Mouse (Mus musculus): ENCODE results near the gene Spata31d1d. TPM values are rescaled to one million over a fixed set of nuclear protein-coding genes. Genes with fewer than 3 reads are reported as not detected.

The Spata31d1d gene
- polyA plus RNA-seq, 1 experiment from 2014 or later, result not detected

GRCm38 (mm10) chr13:59766786-59767515 lies 35.4 kb upstream of the Spata31d1d start:
- Histone ChIP-seq H3K4me2 (ENCODE audit: low read length) (no peak overlapping the region), H3K9ac (ENCODE audit: low read depth, low read length) (no peak overlapping the region)
- ATAC-seq, result no peak

GRCm38 (mm10) chr13:59762791-59763190 lies 31.2 kb upstream of the Spata31d1d start:
- 93% methylated on average over 7 of the region's 7 CpGs for WGBS
- Histone ChIP-seq H3K4me2 (ENCODE audit: low read length) (no peak overlapping the region), H3K27ac (ENCODE audit: low read length) (no peak overlapping the region), H3K4me1 (ENCODE audit: control insufficient read depth, insufficient read depth, low read length) (peaks cover 14% of the 10 kb centered on the region), H3K27me3 (ENCODE audit: control insufficient read depth, insufficient read depth, low read depth, low read length) (no peaks in the 10 kb centered on the region), H3K9me3 (replicated peaks; ENCODE audit: control insufficient read depth, low read length, poor library complexity, severe bottlenecking) (no peaks in the 10 kb centered on the region), H3K4me3 (ENCODE audit: low read depth, low read length) (no peak overlapping the region), H3K36me3 (ENCODE audit: control insufficient read depth, insufficient read depth, low read length) (peaks cover 22% of the 10 kb centered on the region; the same call in 1 of the 2 replicates), H3K9ac (ENCODE audit: low read depth, low read length) (no peak overlapping the region)
- ATAC-seq, result no peak

More at GRCm38 (mm10) chr13:59766786-59767515, 35.4 kb upstream of the Spata31d1d start:
- 88% methylated on average over 11 of the region's 11 CpGs for WGBS
- Histone ChIP-seq H3K36me3 (ENCODE audit: control insufficient read depth, insufficient read depth, low read length) (0 out of 2 replicates have a peak, but pooled peaks cover 2% of the 10 kb centered on the region), H3K27me3 (ENCODE audit: control insufficient read depth, insufficient read depth, low read depth, low read length) (no peaks in the 10 kb centered on the region), H3K9me3 (replicated peaks; ENCODE audit: control insufficient read depth, low read length, poor library complexity, severe bottlenecking) (no peaks in the 10 kb centered on the region), H3K4me3 (ENCODE audit: low read depth, low read length) (no peak overlapping the region), H3K4me1 (ENCODE audit: control insufficient read depth, insufficient read depth, low read length) (peaks cover 32% of the 10 kb centered on the region), H3K27ac (ENCODE audit: low read length) (no peak overlapping the region)

- H3K4me1 ChIP-seq (ENCODE audit: control insufficient read depth, insufficient read depth, low read length), result no peaks in the 10 kb centered on the region
- H3K36me3 ChIP-seq (ENCODE audit: control insufficient read depth, insufficient read depth, low read length), result peaks cover 26% of the 10 kb centered on the region
- 96% methylated on average over 7 of the region's 7 CpGs for WGBS
Measured at GRCm38 (mm10) chr13:59756906-59757305, 25.4 kb upstream of the Spata31d1d start.

GRCm38 (mm10) chr13:59750310-59750709 lies 18.8 kb upstream of the Spata31d1d start:
- 88% methylated on average over 12 of the region's 12 CpGs for WGBS
- no peak overlapping the region for H3K9ac ChIP-seq (ENCODE audit: low read depth, low read length)
- H3K4me2 ChIP-seq (ENCODE audit: low read length), result no peak overlapping the region
- H3K4me1 ChIP-seq (ENCODE audit: control insufficient read depth, insufficient read depth, low read length), result no peaks in the 10 kb centered on the region
- ATAC-seq, result no peak
- no peaks in the 10 kb centered on the region for H3K27me3 ChIP-seq (ENCODE audit: control insufficient read depth, insufficient read depth, low read depth, low read length)
- H3K36me3 ChIP-seq (ENCODE audit: control insufficient read depth, insufficient read depth, low read length), result peaks cover 3% of the 10 kb centered on the region
- H3K4me3 ChIP-seq (ENCODE audit: low read depth, low read length), result no peak overlapping the region
- no peak overlapping the region for H3K27ac ChIP-seq (ENCODE audit: low read length)
- H3K9me3 ChIP-seq (replicated peaks; ENCODE audit: control insufficient read depth, low read length, poor library complexity, severe bottlenecking), result no peaks in the 10 kb centered on the region

More at GRCm38 (mm10) chr13:59756906-59757305, 25.4 kb upstream of the Spata31d1d start:
- H3K27me3 ChIP-seq (ENCODE audit: control insufficient read depth, insufficient read depth, low read depth, low read length), result no peaks in the 10 kb centered on the region
- H3K9me3 ChIP-seq (replicated peaks; ENCODE audit: control insufficient read depth, low read length, poor library complexity, severe bottlenecking), result no peaks in the 10 kb centered on the region
- H3K4me3 ChIP-seq (ENCODE audit: low read depth, low read length), result no peak overlapping the region
- no peak overlapping the region for H3K4me2 ChIP-seq (ENCODE audit: low read length)
- H3K9ac ChIP-seq (ENCODE audit: low read depth, low read length), result no peak overlapping the region
- no peak overlapping the region for H3K27ac ChIP-seq (ENCODE audit: low read length)
- no peak for ATAC-seq

- Histone ChIP-seq H3K27me3 (ENCODE audit: control insufficient read depth, insufficient read depth, low read depth, low read length) (no peaks in the 10 kb centered on the region), H3K9me3 (replicated peaks; ENCODE audit: control insufficient read depth, low read length, poor library complexity, severe bottlenecking) (no peaks in the 10 kb centered on the region), H3K27ac (ENCODE audit: low read length) (no peak within 1 kb of the TSS), H3K36me3 (ENCODE audit: control insufficient read depth, insufficient read depth, low read length) (no peaks in the 10 kb centered on the region), H3K4me1 (ENCODE audit: control insufficient read depth, insufficient read depth, low read length) (no peaks in the 10 kb centered on the region), H3K4me2 (ENCODE audit: low read length) (no peak within 1 kb of the TSS), H3K4me3 (ENCODE audit: low read depth, low read length) (no peak within 1 kb of the TSS), H3K9ac (ENCODE audit: low read depth, low read length) (no peak within 1 kb of the TSS)
- 81% methylated on average over 9 of the region's 9 CpGs for WGBS
- no peak for ATAC-seq
Measured at GRCm38 (mm10) chr13:59746711-59747110, 15.2 kb upstream of the Spata31d1d start, which contains the start of gene 1700014D04Rik. Gene 1700014D04Rik, minus strand, starts transcription at chr13:59746752.

- H3K27me3 ChIP-seq (ENCODE audit: control insufficient read depth, insufficient read depth, low read depth, low read length), result no peaks in the 10 kb centered on the region
- no peak overlapping the region for H3K27ac ChIP-seq (ENCODE audit: low read length)
- no peaks in the 10 kb centered on the region for H3K36me3 ChIP-seq (ENCODE audit: control insufficient read depth, insufficient read depth, low read length)
- 71% methylated on average over 6 of the region's 6 CpGs for WGBS
- no peak overlapping the region for H3K9ac ChIP-seq (ENCODE audit: low read depth, low read length)
- no peak overlapping the region for H3K4me2 ChIP-seq (ENCODE audit: low read length)
- no peaks in the 10 kb centered on the region for H3K9me3 ChIP-seq (replicated peaks; ENCODE audit: control insufficient read depth, low read length, poor library complexity, severe bottlenecking)
- H3K4me1 ChIP-seq (ENCODE audit: control insufficient read depth, insufficient read depth, low read length), result no peaks in the 10 kb centered on the region
- ATAC-seq, result no peak
- no peak overlapping the region for H3K4me3 ChIP-seq (ENCODE audit: low read depth, low read length)
Measured at GRCm38 (mm10) chr13:59746164-59746563, 14.6 kb upstream of the Spata31d1d start.

- no peak for ATAC-seq
- Histone ChIP-seq H3K27ac (ENCODE audit: low read length) (no peak overlapping the region), H3K9me3 (replicated peaks; ENCODE audit: control insufficient read depth, low read length, poor library complexity, severe bottlenecking) (no peaks in the 10 kb centered on the region), H3K27me3 (ENCODE audit: control insufficient read depth, insufficient read depth, low read depth, low read length) (no peaks in the 10 kb centered on the region), H3K4me2 (ENCODE audit: low read length) (no peak overlapping the region), H3K4me3 (ENCODE audit: low read depth, low read length) (no peak overlapping the region), H3K9ac (ENCODE audit: low read depth, low read length) (no peak overlapping the region), H3K36me3 (ENCODE audit: control insufficient read depth, insufficient read depth, low read length) (no peaks in the 10 kb centered on the region), H3K4me1 (ENCODE audit: control insufficient read depth, insufficient read depth, low read length) (no peaks in the 10 kb centered on the region)
- WGBS, result 87% methylated on average over 6 of the region's 6 CpGs
Measured at GRCm38 (mm10) chr13:59745462-59745861, 13.9 kb upstream of the Spata31d1d start.

GRCm38 (mm10) chr13:59741697-59742096 lies 10.1 kb upstream of the Spata31d1d start:
- no peaks in the 10 kb centered on the region for H3K36me3 ChIP-seq (ENCODE audit: control insufficient read depth, insufficient read depth, low read length)
- no peak overlapping the region for H3K4me2 ChIP-seq (ENCODE audit: low read length)
- WGBS, result 76% methylated on average over 10 of the region's 10 CpGs
- no peaks in the 10 kb centered on the region for H3K4me1 ChIP-seq (ENCODE audit: control insufficient read depth, insufficient read depth, low read length)
- no peak overlapping the region for H3K4me3 ChIP-seq (ENCODE audit: low read depth, low read length)
- no peaks in the 10 kb centered on the region for H3K9me3 ChIP-seq (replicated peaks; ENCODE audit: control insufficient read depth, low read length, poor library complexity, severe bottlenecking)
- no peak overlapping the region for H3K9ac ChIP-seq (ENCODE audit: low read depth, low read length)
- H3K27ac ChIP-seq (ENCODE audit: low read length), result no peak overlapping the region
- no peak for ATAC-seq
- H3K27me3 ChIP-seq (ENCODE audit: control insufficient read depth, insufficient read depth, low read depth, low read length), result no peaks in the 10 kb centered on the region

- H3K9me3 ChIP-seq (replicated peaks; ENCODE audit: control insufficient read depth, low read length, poor library complexity, severe bottlenecking), result no peaks in the 10 kb centered on the region
- no peaks in the 10 kb centered on the region for H3K36me3 ChIP-seq (ENCODE audit: control insufficient read depth, insufficient read depth, low read length)
- WGBS, result 94% methylated on average over 11 of the region's 11 CpGs
- no peak overlapping the region for H3K9ac ChIP-seq (ENCODE audit: low read depth, low read length)
- H3K4me2 ChIP-seq (ENCODE audit: low read length), result no peak overlapping the region
- no peaks in the 10 kb centered on the region for H3K4me1 ChIP-seq (ENCODE audit: control insufficient read depth, insufficient read depth, low read length)
- no peaks in the 10 kb centered on the region for H3K27me3 ChIP-seq (ENCODE audit: control insufficient read depth, insufficient read depth, low read depth, low read length)
- no peak for ATAC-seq
- no peak overlapping the region for H3K4me3 ChIP-seq (ENCODE audit: low read depth, low read length)
- no peak overlapping the region for H3K27ac ChIP-seq (ENCODE audit: low read length)
Measured at GRCm38 (mm10) chr13:59741096-59741495, 9.5 kb upstream of the Spata31d1d start.

Data from midbrain, embryonic 16.5 days (tissue).